Mouse (Mus musculus) brain, adult 2 months (tissue): ENCODE data around the gene Slc5a9.

Source experiments
- DNase-seq: peaks from one replicate; pipeline ENCODE4 v3.0.0; 2011; ENCODE audit warnings: low read depth, low spot score

Gene Slc5a9

GRCm38 (mm10) chr4:111902775-111903174, at the start of gene Slc5a9:
TSS of gene Slc5a9 (minus strand) at chr4:111902918.
- no peak for DNase-seq

DNA sequence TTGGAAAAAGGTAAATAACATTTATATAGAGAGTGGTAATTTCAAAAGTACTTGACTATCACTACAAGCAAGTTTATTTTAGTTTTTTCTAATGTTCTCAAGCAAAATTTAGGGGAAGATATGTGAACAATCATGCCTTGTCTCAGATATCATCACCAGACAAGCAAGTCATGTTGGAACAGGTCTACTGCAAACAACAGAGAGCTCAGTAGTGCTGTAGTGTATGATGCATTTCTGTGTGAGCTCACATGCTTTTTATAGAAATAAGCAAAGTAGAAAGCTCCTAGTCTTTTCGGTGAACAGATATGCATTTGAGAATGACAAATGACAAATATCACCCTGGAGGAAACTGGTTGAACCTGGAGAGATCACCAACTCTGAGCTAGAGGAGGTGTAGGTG, 16.4 kb upstream of the Slc5a9 start, which contains the start of gene Skint8:
Gene Skint8, plus strand, starts transcription at position 301 of the 400 bp plus-strand sequence.
- no peak for DNase-seq

DNA sequence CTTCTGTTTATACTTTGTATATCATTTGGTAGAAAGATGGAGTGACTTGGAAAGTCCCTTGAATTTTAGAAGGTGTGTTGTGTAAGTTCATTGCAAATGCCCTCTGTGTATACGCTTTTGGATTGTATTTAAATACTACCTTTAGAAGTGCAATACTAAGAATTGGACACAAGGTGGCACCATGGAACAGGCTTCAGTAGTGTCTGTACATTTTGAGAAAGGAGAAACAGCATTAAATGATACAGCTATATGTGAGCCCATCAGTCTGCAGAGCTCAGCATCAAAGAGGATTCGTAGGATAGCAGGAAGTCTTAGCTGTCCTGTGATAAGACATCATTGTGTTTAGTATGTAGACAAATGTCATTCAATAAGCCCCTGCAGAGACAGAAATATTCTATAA, 5.2 kb upstream of the Slc5a9 start:
- DNase-seq, result peak; percentile 53

DNA sequence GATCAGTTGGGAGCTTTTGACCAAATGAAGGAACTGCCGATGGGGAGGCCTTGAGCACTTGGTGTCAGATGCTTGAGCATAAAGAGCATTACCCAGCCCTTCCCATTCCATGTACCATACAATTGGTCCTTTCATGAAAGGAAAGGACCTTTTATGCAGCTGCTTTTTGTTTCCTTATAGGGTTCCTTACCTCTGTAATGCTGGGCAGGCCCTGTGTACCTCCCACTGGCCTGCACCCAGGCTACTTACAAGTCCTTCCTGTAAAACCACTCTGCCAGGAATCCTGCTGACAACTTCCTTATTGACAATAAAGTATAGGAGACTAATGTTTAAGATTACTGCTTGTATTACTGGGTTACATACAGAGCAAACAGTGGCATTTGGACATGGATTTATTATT, 1.2 kb downstream of the Slc5a9 start:
- no peak for DNase-seq

- DNase-seq, result peak; percentile 53
These were observed 2.2 kb downstream of the Slc5a9 start for GRCm38 (mm10) chr4:111900491-111900890.

DNA sequence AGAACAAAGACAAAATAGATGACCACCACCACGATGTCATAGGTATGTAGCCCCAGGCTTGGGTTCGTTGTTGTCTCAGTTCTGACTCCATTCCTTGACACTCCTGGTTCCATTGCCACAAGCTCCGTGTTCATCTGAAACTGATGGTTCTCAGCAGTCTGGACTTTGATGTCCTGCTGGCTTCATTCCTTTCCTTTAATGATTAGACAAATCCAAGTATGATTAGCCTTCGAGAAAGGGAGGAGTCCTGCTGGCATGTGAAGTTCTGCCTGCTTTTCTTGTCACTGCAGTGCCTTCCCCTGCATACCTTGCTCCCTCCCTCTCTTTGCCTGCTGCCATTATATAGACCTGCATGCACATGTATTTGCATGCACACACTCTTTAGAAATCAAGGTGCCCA, 4.2 kb downstream of the Slc5a9 start:
- no peak for DNase-seq

- DNase-seq, result no peak
These were observed 5.0 kb downstream of the Slc5a9 start for GRCm38 (mm10) chr4:111897755-111898154.

DNA sequence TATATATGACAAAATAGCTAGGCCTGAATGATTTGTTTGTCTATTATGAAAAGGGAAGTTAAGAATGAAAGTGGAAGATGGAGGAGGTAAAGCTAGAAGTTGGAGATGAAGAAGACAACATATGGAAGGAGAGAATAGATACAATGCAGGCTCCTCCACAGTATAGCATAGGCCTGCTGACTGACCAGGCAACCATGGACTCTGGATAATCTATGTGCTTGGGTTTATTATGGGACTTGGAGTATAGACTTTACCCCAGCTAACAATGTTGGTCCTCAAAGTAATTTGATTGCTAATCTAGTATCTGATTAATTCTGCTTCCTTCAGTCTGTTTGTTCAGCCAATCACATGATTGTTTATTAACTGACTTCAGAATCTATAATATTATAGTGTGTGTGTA, 10.6 kb downstream of the Slc5a9 start:
- DNase-seq, result no peak

- DNase-seq, result peak; percentile 78
These were observed 16.1 kb downstream of the Slc5a9 start for GRCm38 (mm10) chr4:111886607-111887006.

- peak; percentile 71 for DNase-seq
These were observed 16.7 kb downstream of the Slc5a9 start for GRCm38 (mm10) chr4:111886018-111886417.

- DNase-seq, result no peak
These were observed 19.2 kb downstream of the Slc5a9 start for GRCm38 (mm10) chr4:111883543-111883942.

GRCm38 (mm10) chr4:111880112-111880875, 22.4 kb downstream of the Slc5a9 start:
- no peak for DNase-seq

DNA sequence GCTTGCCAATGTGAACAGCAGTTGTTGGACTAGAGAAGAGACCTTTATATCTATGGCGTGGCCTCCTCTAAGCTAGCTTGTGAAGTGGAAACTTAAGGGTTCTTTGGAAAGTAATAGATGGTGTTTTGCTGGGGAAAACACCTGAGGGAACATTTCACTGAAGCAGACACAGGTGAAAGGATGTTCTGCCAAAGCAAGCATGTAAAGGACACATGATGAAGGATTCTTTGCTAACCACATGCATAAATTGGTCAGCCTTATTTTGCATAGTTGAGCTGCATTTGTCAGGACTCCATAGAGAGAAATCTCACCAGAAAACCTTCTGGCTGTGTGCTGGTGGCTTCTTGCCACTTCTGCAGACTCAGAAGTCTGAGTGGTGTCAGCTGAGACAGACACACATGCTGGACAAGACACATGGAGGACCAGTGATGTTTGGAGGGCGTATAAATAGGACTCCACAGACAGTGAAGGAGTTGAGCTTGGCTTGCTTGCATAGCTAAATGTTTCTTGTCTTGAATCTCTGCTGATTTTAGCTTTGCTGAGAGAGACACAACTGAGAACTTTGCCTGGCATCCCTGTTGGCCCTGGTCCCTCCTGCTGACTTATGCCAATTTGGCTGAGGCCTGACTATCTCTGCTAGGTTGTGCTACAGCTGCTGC, 34.8 kb downstream of the Slc5a9 start:
- DNase-seq, result peak; percentile 59

DNA sequence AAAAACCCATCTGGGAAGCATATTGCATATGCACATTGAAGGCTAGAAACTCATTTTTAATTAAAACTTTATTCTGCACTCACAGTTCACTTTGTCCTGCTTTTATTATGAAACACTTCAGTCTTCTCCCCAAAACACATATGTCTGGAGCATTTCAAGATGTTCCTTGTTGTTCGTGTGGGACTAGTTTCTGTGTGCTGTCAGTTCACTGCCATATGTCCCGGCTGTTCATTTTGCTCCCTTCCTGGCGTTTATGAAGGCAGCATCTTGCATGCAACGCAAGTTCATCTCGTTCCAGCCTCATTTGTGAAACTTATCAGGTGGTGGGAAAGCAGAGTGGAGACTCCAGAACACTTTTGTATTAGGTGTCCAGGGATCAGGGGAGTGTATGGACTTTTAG, 36.0 kb downstream of the Slc5a9 start:
- peak; percentile 82 for DNase-seq

- peak; percentile 39 for DNase-seq
These were observed 50.1 kb downstream of the Slc5a9 start for GRCm38 (mm10) chr4:111852626-111853025.

- DNase-seq, result no peak
These were observed 63.8 kb downstream of the Slc5a9 start for GRCm38 (mm10) chr4:111838882-111839281.
